Mouse (Mus musculus) kidney, adult 2 months (tissue): ENCODE data around the gene Atad3a. TPM values are rescaled to one million over a fixed set of nuclear protein-coding genes. Genes with fewer than 3 reads are reported as not detected.

Source experiments
- DNase-seq: peaks from one replicate; pipeline ENCODE4 v3.0.0; 2021
- H3K27ac ChIP-seq: fragments of 200-500 bp; 2 replicates; pipeline ENCODE4 v1.5.1; 2012; ENCODE audit warnings: low read depth, low read length, control low read depth, inconsistent platforms; ENCODE audit not compliant: insufficient read depth
- H3K27me3 ChIP-seq: fragments of 200-500 bp; replicated peaks from 2 replicates; pipeline ENCODE4 v1.6.1; 2012; ENCODE audit warnings: mild to moderate bottlenecking, moderate library complexity, low read length, inconsistent platforms; ENCODE audit not compliant: control insufficient read depth, insufficient read depth
- H3K36me3 ChIP-seq: fragments of 200-500 bp; 2 replicates; pipeline ENCODE4 v1.6.1; 2012; ENCODE audit warnings: mild to moderate bottlenecking, moderate library complexity, low read length, inconsistent platforms; ENCODE audit not compliant: control insufficient read depth, insufficient read depth
- H3K4me1 ChIP-seq: fragments of 200-500 bp; 2 replicates; pipeline ENCODE4 v1.6.1; 2011; ENCODE audit warnings: low read length; ENCODE audit not compliant: control insufficient read depth, insufficient read depth
- H3K4me3 ChIP-seq: fragments of 200-500 bp; 2 replicates; pipeline ENCODE4 v1.5.1; 2011; ENCODE audit warnings: mild to moderate bottlenecking, low read depth, low read length, control low read depth; ENCODE audit not compliant: insufficient read depth
- CTCF ChIP-seq: fragments of 200-500 bp; conservative IDR thresholded peaks from 2 replicates; pipeline ENCODE4 v1.5.1; 2011; ENCODE audit warnings: low read depth, mild to moderate bottlenecking, control low read depth, low read length, moderate library complexity, mixed read lengths; ENCODE audit not compliant: insufficient read depth, insufficient read length
- POLR2A ChIP-seq: fragments of 200-500 bp; IDR thresholded peaks from one replicate; pipeline ENCODE4 v1.6.1; 2011; ENCODE audit warnings: low read depth, low read length, control low read depth
- WGBS: fragments of 180-500 bp; shearing (Covaris S2); methylation state at CpG from one replicate; pipeline ENCODE4 v1.1.7; 2018; 5-methylcytosine and 5-hydroxymethylcytosine counted together
- polyA plus RNA-seq: library from polyadenylated mRNA; depleted of rRNA; stranded (reverse); fragments of >200 nt; gene quantifications from 2 replicates; pipeline ENCODE4 v1.2.3, GENCODE M21; 2012

Atad3a gene
- polyA plus RNA-seq, 1 experiment: 130 TPM

GRCm38 (mm10) chr4:155784081-155784701, 23.3 kb upstream of the Atad3a start:
- peak; percentile 92 for DNase-seq
- TF ChIP-seq POLR2A (no peak), CTCF (peak; percentile 60)
- H3K27me3 ChIP-seq: no peaks in the 10 kb centered on the region
- WGBS: under 1% methylated on average over 52 of the region's 52 CpGs
- no peaks in the 10 kb centered on the region for H3K36me3 ChIP-seq
- H3K4me3 ChIP-seq: peak overlapping the region; percentile 68
- H3K27ac ChIP-seq: peak overlapping the region; percentile 96
- H3K4me1 ChIP-seq: peaks cover 9% of the 10 kb centered on the region; the same call in 1 of the 2 replicates

- H3K4me3 ChIP-seq: peak overlapping the region; percentile 68
- peak overlapping the region; percentile 96 for H3K27ac ChIP-seq
- peaks cover 9% of the 10 kb centered on the region; the same call in 1 of the 2 replicates for H3K4me1 ChIP-seq
- DNase-seq: peak; percentile 79
- TF ChIP-seq POLR2A (no peak), CTCF (no peak)
- no peaks in the 10 kb centered on the region for H3K27me3 ChIP-seq
- no peaks in the 10 kb centered on the region for H3K36me3 ChIP-seq
- 22% methylated on average over 16 of the region's 16 CpGs for WGBS
Observed at GRCm38 (mm10) chr4:155783486-155784080, 22.7 kb upstream of the Atad3a start.

GRCm38 (mm10) chr4:155780895-155781294, 20.0 kb upstream of the Atad3a start:
- H3K4me3 ChIP-seq: no peak overlapping the region
- H3K27ac ChIP-seq: peak overlapping the region; percentile 64; the same call in 1 of the 2 replicates
- 35% methylated on average over 6 of the region's 6 CpGs for WGBS
- H3K4me1 ChIP-seq: peaks cover 17% of the 10 kb centered on the region
- H3K27me3 ChIP-seq: no peaks in the 10 kb centered on the region
- DNase-seq: peak; percentile 87
- no peaks in the 10 kb centered on the region for H3K36me3 ChIP-seq
- TF ChIP-seq CTCF (no peak), POLR2A (no peak)

GRCm38 (mm10) chr4:155779498-155779897, 18.6 kb upstream of the Atad3a start:
- peaks cover 21% of the 10 kb centered on the region for H3K4me1 ChIP-seq
- no peaks in the 10 kb centered on the region for H3K27me3 ChIP-seq
- H3K27ac ChIP-seq: no peak overlapping the region
- no peak overlapping the region for H3K4me3 ChIP-seq
- H3K36me3 ChIP-seq: no peaks in the 10 kb centered on the region
- 85% methylated on average over 4 of the region's 4 CpGs for WGBS
- TF ChIP-seq POLR2A (no peak), CTCF (no peak)
- no peak for DNase-seq

- Histone ChIP-seq H3K27me3 (no peaks in the 10 kb centered on the region), H3K27ac (no peak overlapping the region), H3K36me3 (no peaks in the 10 kb centered on the region), H3K4me1 (peaks cover 17% of the 10 kb centered on the region), H3K4me3 (no peak overlapping the region)
- 75% methylated on average over 2 of the region's 2 CpGs for WGBS
- no peak for TF ChIP-seq POLR2A
- no peak for DNase-seq
Observed at GRCm38 (mm10) chr4:155777816-155778215, 16.9 kb upstream of the Atad3a start.

- WGBS: 63% methylated on average over 2 of the region's 2 CpGs
- TF ChIP-seq POLR2A (no peak), CTCF (no peak)
- DNase-seq: peak; percentile 32
- Histone ChIP-seq H3K36me3 (no peaks in the 10 kb centered on the region), H3K27me3 (no peaks in the 10 kb centered on the region), H3K27ac (peak overlapping the region; percentile 36; the same call in 1 of the 2 replicates), H3K4me3 (no peak overlapping the region), H3K4me1 (peaks cover 26% of the 10 kb centered on the region)
Observed at GRCm38 (mm10) chr4:155776704-155777335, 15.9 kb upstream of the Atad3a start.

GRCm38 (mm10) chr4:155775855-155776254, 15.0 kb upstream of the Atad3a start:
- Histone ChIP-seq H3K4me1 (peaks cover 34% of the 10 kb centered on the region), H3K4me3 (no peak overlapping the region), H3K27me3 (no peaks in the 10 kb centered on the region), H3K36me3 (no peaks in the 10 kb centered on the region), H3K27ac (peak overlapping the region; percentile 42)
- TF ChIP-seq CTCF (no peak), POLR2A (no peak)
- 68% methylated on average over 3 of the region's 3 CpGs for WGBS
- DNase-seq: peak; percentile 70
